Mouse (Mus musculus) activated CD4-positive, CD25-positive, alpha-beta regulatory T cell, adult 4 months (primary cell): Measurements from ENCODE around the gene Nkx2-2. TPM values are rescaled to one million over a fixed set of nuclear protein-coding genes. Genes with fewer than 3 reads are reported as not detected.
A peak's percentile ranks its signal among the peaks of the same experiment; 100 is the strongest.
"Not testable (repeated sequence)": the region's sequence is repeated elsewhere in the genome, so short reads cannot be mapped to it uniquely, and the experiment has no call there.

Experiments
- ATAC-seq: one replicate; pipeline ENCODE4 v1.8.0; 2017
- polyA plus RNA-seq, 2 experiments: library from polyadenylated mRNA; unstranded; fragments of 100-300 nt; shearing (Covaris generic); gene quantifications; one replicate each; pipeline ENCODE4 v1.2.1; 2017

Gene Nkx2-2
- polyA plus RNA-seq, 2 experiments from 2014 or later, result not detected

GRCm38 (mm10) chr2:147181304-147181665 lies 12.8 kb downstream of the Nkx2-2 start:
- no peak for ATAC-seq

GRCm38 (mm10) chr2:147180649-147181303 lies 13.3 kb downstream of the Nkx2-2 start:
- no peak for ATAC-seq

- ATAC-seq, result peak; percentile 88
Measured at GRCm38 (mm10) chr2:147178091-147179059, 15.7 kb downstream of the Nkx2-2 start.

- peak; percentile 71 for ATAC-seq
Measured at GRCm38 (mm10) chr2:147177672-147178071, 16.4 kb downstream of the Nkx2-2 start.

- no peak for ATAC-seq
Measured at GRCm38 (mm10) chr2:147175296-147175695, 18.7 kb downstream of the Nkx2-2 start.

GRCm38 (mm10) chr2:147173751-147174150 lies 20.3 kb downstream of the Nkx2-2 start:
- ATAC-seq, result no peak

GRCm38 (mm10) chr2:147170538-147170937 lies 23.5 kb downstream of the Nkx2-2 start:
- not testable (repeated sequence) for ATAC-seq

GRCm38 (mm10) chr2:147165863-147166262 lies 28.2 kb downstream of the Nkx2-2 start:
- ATAC-seq, result no peak

GRCm38 (mm10) chr2:147165376-147165775 lies 28.7 kb downstream of the Nkx2-2 start:
- no peak for ATAC-seq

- no peak for ATAC-seq
Measured at GRCm38 (mm10) chr2:147152543-147152942, 41.5 kb downstream of the Nkx2-2 start.

Other genes with a start within 250 kb of the Nkx2-2 start
- gene Xrn2, start 181.2 kb downstream of the Nkx2-2 start, polyA plus RNA-seq, result 100 to 1,000 TPM; 173 to 239 TPM
- gene Nkx2-4, start 108.8 kb downstream of the Nkx2-2 start, polyA plus RNA-seq, result not detected
- not detected for gene Pax1, start 167.7 kb upstream of the Nkx2-2 start, polyA plus RNA-seq